Mouse (Mus musculus) heart, embryonic 12.5 days (tissue): ENCODE data around the gene Abat. TPM values are rescaled to one million over a fixed set of nuclear protein-coding genes. Genes with fewer than 3 reads are reported as not detected.
"Not testable (repeated sequence)": the region's sequence is repeated elsewhere in the genome, so short reads cannot be mapped to it uniquely, and the experiment has no call there.

ENCODE experiments used
- ATAC-seq: fragments of 200-750 bp; cut with Nextera tagmentation; 2 replicates; pipeline ENCODE4 v1.8.0; 2017; ENCODE audit warnings: moderate TSS enrichment, moderate library complexity; ENCODE audit not compliant: insufficient number of reproducible peaks, low FRiP score
- H3K27ac ChIP-seq: fragments of 300-500 bp; sonication (generic); 2 replicates; pipeline ENCODE4 v1.5.1; 2016; ENCODE audit warnings: mild to moderate bottlenecking, moderate library complexity; ENCODE audit not compliant: poor library complexity, severe bottlenecking
- H3K27me3 ChIP-seq: fragments of 300-500 bp; sonication (generic); replicated peaks from 2 replicates; pipeline ENCODE4 v1.6.1; 2016; ENCODE audit warnings: mild to moderate bottlenecking, moderate library complexity
- H3K36me3 ChIP-seq: fragments of 300-500 bp; sonication (generic); 2 replicates; pipeline ENCODE4 v1.6.1; 2016; ENCODE audit warnings: mild to moderate bottlenecking, moderate library complexity
- H3K4me1 ChIP-seq: fragments of 300-500 bp; sonication (generic); replicated peaks from 2 replicates; pipeline ENCODE4 v1.6.1; 2016; ENCODE audit warnings: mild to moderate bottlenecking
- H3K4me2 ChIP-seq: fragments of 300-500 bp; sonication (generic); 2 replicates; pipeline ENCODE4 v1.6.1; 2016; ENCODE audit warnings: mild to moderate bottlenecking, moderate library complexity
- H3K4me3 ChIP-seq: fragments of 300-500 bp; sonication (generic); 2 replicates; pipeline ENCODE4 v1.5.1; 2016; ENCODE audit warnings: mild to moderate bottlenecking
- H3K9ac ChIP-seq: fragments of 300-500 bp; sonication (generic); 2 replicates; pipeline ENCODE4 v1.6.1; 2016; ENCODE audit warnings: mild to moderate bottlenecking, moderate library complexity
- H3K9me3 ChIP-seq: fragments of 300-500 bp; sonication (generic); replicated peaks from 2 replicates; pipeline ENCODE4 v1.6.1; 2016; ENCODE audit warnings: mild to moderate bottlenecking, moderate library complexity
- WGBS: fragments of 180-500 bp; shearing (Covaris S2); methylation state at CpG from one replicate; pipeline ENCODE4 v1.1.7; 2016; 5-methylcytosine and 5-hydroxymethylcytosine counted together
- polyA plus RNA-seq: library from polyadenylated mRNA; unstranded; fragments of >200 nt; fragmentation: Nextera tagmentation; extraction: Ambion mirVana; gene quantifications from 2 replicates; pipeline ENCODE4 v1.2.1, GENCODE M21; 2016

Gene Abat
- polyA plus RNA-seq, 1 experiment from 2014 or later, result 50.7 TPM

- 84% methylated on average over 17 of the region's 17 CpGs for WGBS
- Histone ChIP-seq H3K4me1 (no peaks in the 10 kb centered on the region), H3K9ac (no peak overlapping the region), H3K36me3 (no peaks in the 10 kb centered on the region; the same call in 1 of the 2 replicates), H3K27ac (no peak overlapping the region), H3K4me2 (no peak overlapping the region), H3K27me3 (no peaks in the 10 kb centered on the region), H3K4me3 (no peak overlapping the region), H3K9me3 (peaks cover 17% of the 10 kb centered on the region)
- no peak for ATAC-seq
Measured at GRCm38 (mm10) chr16:8560079-8560478, 46.9 kb downstream of the Abat start.

DNA sequence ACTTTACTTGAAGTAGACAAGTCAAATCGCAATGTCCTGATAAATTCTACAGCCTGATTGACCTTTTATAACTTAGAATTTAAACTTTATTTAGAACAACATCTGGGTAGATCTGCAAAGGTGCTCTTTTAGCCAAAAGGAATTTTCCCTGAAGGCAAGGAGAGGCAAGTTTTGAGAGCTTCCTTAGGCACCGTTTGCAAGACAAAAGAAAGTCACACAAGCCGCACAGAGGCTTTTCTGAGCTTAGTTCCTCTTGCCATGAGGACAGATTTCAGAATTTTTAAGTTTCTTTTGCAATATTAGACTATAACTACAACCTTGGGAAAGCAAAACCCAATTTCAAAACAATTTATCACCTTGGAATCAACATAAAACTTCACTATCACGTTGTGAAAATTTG, 47.9 kb downstream of the Abat start:
- ATAC-seq, H3K36me3 ChIP-seq: not testable (repeated sequence)
- 45% methylated on average over 4 of the region's 4 CpGs for WGBS

DNA sequence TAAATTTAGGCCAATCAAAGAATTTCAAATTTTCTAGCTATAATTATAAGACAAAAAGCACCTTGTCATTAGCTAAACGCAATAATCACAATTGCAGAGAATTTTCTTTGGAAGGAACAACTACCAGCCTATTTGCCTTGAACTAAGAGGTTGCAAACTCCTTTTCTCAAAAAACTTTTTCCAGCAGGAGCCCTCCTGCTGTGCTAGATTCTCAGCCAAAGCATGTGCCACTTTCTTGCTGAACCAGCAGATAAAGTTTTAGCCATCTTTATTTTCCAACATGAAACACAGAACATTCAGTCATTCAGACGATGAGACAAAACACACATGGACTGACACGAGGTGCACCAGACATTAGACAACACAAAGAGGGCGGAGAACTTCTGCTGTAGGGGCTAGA, 48.6 kb downstream of the Abat start:
- not testable (repeated sequence) for H3K27me3 ChIP-seq, H3K9ac ChIP-seq, H3K36me3 ChIP-seq, H3K4me3 ChIP-seq, H3K4me1 ChIP-seq, H3K27ac ChIP-seq, H3K4me2 ChIP-seq, ATAC-seq
- WGBS, result 33% methylated on average over 4 of the region's 4 CpGs
- H3K9me3 ChIP-seq, result peaks cover 10% of the 10 kb centered on the region

More for the DNA sequence above, 47.9 kb downstream of the Abat start:
- H3K4me2 ChIP-seq, H3K4me1 ChIP-seq, H3K27ac ChIP-seq, H3K4me3 ChIP-seq, H3K27me3 ChIP-seq, H3K9ac ChIP-seq: not testable (repeated sequence)
- H3K9me3 ChIP-seq, result peaks cover 10% of the 10 kb centered on the region

DNA sequence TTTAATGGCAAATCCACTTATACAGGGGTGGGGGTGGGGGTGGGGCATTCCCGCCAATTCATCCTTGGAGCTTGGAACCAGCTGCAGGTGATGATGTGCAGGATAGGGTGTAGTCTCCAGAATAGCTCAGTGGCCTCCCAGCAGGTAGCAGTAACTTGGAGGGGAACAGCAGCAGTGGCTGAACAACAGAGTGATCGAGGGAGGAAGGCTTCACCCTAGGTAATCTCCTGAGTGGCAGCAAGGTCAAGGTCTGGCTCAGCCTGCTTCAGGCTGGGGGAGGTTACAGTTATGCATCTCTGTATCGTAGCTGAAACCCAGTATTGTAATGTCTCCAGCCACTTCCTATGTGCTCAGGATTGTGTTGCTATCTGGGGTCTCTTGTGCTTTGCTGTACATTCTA, 49.6 kb downstream of the Abat start:
- ATAC-seq, result not testable (repeated sequence)

DNA sequence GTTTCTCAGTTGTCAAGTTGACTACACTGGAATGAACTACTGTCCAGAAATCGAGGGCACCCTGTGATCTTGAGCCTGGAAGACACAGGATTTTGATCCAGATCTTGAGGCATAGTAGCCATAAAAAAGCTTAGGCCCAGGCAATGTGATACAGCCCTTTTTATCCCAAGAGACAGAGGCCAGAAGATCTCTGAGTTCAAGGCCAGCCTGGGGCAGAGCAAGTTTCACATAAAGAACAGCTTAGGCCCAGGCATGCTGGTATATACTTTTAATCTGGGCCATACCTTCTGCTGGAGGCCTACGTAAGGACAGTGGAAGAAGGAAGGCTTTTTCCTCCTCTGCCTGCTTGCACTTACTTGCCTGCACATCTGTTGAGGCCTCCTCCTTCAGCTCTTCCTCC, 51.6 kb downstream of the Abat start:
- no peak overlapping the region for H3K9ac ChIP-seq
- no peak overlapping the region for H3K4me2 ChIP-seq
- peaks cover 22% of the 10 kb centered on the region for H3K4me1 ChIP-seq
- WGBS, result 78% methylated on average over 2 of the region's 2 CpGs
- H3K4me3 ChIP-seq, result no peak overlapping the region
- ATAC-seq, result no peak
- H3K27me3 ChIP-seq, result no peaks in the 10 kb centered on the region
- H3K9me3 ChIP-seq, result peaks cover 5% of the 10 kb centered on the region
- H3K27ac ChIP-seq, result no peak overlapping the region
- no peaks in the 10 kb centered on the region for H3K36me3 ChIP-seq

More for the DNA sequence above, 49.6 kb downstream of the Abat start:
- H3K9ac ChIP-seq, H3K4me2 ChIP-seq, H3K27ac ChIP-seq, H3K27me3 ChIP-seq, H3K4me3 ChIP-seq, H3K4me1 ChIP-seq, H3K36me3 ChIP-seq: not testable (repeated sequence)
- H3K9me3 ChIP-seq, result peaks cover 10% of the 10 kb centered on the region
- 52% methylated on average over 3 of the region's 3 CpGs for WGBS

GRCm38 (mm10) chr16:8565539-8565938, 52.3 kb downstream of the Abat start:
- WGBS, result 83% methylated on average over 2 of the region's 2 CpGs
- Histone ChIP-seq H3K27ac (no peak overlapping the region), H3K4me3 (no peak overlapping the region), H3K4me1 (peaks cover 30% of the 10 kb centered on the region), H3K4me2 (no peak overlapping the region), H3K9ac (no peak overlapping the region), H3K36me3 (no peaks in the 10 kb centered on the region), H3K9me3 (no peaks in the 10 kb centered on the region), H3K27me3 (no peaks in the 10 kb centered on the region)
- ATAC-seq, result no peak

DNA sequence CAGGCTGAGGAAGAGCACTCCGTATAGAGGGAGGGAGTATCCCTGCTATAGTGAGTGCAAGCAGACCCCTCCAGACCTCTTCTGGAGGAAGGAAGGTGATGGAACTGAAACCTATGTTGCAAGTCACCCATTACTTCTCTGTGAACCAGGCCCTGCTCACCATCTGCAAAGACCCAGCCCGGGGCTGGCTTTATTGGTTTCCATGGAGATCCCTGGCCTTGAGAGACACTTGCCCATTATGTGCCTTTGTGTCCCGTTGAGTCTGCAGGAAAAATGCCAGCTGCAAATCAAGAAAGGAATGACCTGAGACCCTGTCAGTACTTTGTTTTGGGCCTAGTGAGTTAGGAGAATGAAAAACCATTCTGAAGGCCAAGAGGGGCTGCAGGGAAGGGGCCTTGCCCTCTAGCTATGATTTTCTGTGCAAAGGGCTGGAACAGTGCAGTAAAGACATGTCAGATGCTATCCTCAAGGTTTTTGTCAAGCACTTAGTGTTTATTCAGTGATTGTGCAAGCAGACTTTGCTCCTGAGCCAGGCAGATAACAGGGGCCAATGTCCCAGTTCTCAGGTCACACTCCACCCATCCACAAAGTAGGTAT, 53.0 kb downstream of the Abat start:
- no peak overlapping the region for H3K4me3 ChIP-seq
- H3K27ac ChIP-seq, result no peak overlapping the region
- no peaks in the 10 kb centered on the region for H3K27me3 ChIP-seq
- WGBS, result 50% methylated on average over 3 of the region's 3 CpGs
- peaks cover 32% of the 10 kb centered on the region for H3K4me1 ChIP-seq
- H3K36me3 ChIP-seq, result no peaks in the 10 kb centered on the region
- no peak overlapping the region for H3K9ac ChIP-seq
- H3K9me3 ChIP-seq, result no peaks in the 10 kb centered on the region
- ATAC-seq, result no peak
- H3K4me2 ChIP-seq, result no peak overlapping the region

DNA sequence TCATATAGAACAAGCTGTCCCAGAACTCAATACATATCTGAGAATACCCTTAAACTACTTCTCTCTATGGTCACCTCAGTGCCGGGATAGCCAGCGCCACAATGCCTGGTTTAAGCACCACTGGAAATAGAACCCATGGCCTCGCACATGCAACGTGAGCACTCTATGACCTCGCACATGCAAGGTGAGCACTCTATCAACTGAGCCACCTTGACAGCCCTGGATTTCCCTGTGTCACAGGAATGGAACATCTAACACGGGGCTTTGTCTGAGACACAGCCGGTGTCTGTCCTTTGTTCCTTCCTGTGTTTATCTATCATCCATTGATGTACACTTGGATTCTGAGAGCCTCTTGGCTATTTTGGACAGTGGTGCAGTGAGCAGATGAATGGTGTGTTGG, 55.7 kb downstream of the Abat start:
- Histone ChIP-seq H3K4me3 (no peak overlapping the region), H3K9ac (no peak overlapping the region), H3K36me3 (peaks cover 9% of the 10 kb centered on the region; the same call in 1 of the 2 replicates), H3K9me3 (no peaks in the 10 kb centered on the region), H3K4me2 (no peak overlapping the region), H3K27ac (no peak overlapping the region), H3K4me1 (peaks cover 38% of the 10 kb centered on the region), H3K27me3 (no peaks in the 10 kb centered on the region)
- WGBS, result 53% methylated on average over 7 of the region's 7 CpGs
- no peak for ATAC-seq

- Histone ChIP-seq H3K27me3 (no peaks in the 10 kb centered on the region), H3K9ac (no peak overlapping the region), H3K4me1 (peaks cover 38% of the 10 kb centered on the region), H3K9me3 (no peaks in the 10 kb centered on the region), H3K4me2 (no peak overlapping the region), H3K4me3 (no peak overlapping the region), H3K27ac (no peak overlapping the region), H3K36me3 (peaks cover 21% of the 10 kb centered on the region; the same call in 1 of the 2 replicates)
- ATAC-seq, result no peak
- 56% methylated on average over 12 of the region's 12 CpGs for WGBS
Measured at GRCm38 (mm10) chr16:8570336-8570735, 57.1 kb downstream of the Abat start.

DNA sequence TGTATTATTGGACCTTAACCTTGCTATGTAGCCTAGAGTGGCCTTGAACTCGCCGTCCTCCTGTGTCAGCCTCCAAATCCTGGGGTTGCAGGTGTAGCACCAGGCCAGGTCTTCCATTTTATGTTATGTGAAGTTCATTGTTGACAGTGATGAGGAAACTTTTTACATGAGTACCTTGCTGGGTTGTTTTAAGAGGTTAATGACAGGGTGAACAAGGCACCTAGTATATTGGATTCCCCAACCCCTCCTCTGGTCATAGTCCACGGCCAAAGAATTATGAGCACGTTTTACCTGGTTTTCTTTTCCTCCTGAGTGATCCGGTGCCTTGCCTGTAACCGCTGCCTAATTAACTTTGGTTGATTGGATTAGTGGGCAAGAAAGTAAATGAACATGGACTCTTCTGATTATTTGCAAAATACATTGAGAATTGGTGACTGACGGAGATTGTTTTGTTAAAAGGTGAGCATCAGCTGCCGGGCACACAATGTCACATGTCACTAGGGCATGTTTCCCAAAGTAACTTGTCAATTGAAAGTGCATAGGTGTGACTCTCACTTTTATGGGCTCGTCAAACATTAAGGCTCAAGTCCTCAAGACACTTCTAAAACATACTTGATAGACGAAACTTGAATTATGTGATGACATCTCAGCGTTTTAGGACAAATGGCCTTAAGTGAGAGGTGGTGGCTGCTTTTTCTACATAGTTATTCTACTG, 57.8 kb downstream of the Abat start:
- no peak overlapping the region for H3K4me3 ChIP-seq
- H3K27ac ChIP-seq, result no peak overlapping the region
- H3K4me2 ChIP-seq, result no peak overlapping the region
- H3K9ac ChIP-seq, result no peak overlapping the region
- 81% methylated on average over 11 of the region's 11 CpGs for WGBS
- H3K36me3 ChIP-seq, result peaks cover 21% of the 10 kb centered on the region; the same call in 1 of the 2 replicates
- no peaks in the 10 kb centered on the region for H3K27me3 ChIP-seq
- no peak for ATAC-seq
- H3K4me1 ChIP-seq, result peaks cover 32% of the 10 kb centered on the region
- no peaks in the 10 kb centered on the region for H3K9me3 ChIP-seq

DNA sequence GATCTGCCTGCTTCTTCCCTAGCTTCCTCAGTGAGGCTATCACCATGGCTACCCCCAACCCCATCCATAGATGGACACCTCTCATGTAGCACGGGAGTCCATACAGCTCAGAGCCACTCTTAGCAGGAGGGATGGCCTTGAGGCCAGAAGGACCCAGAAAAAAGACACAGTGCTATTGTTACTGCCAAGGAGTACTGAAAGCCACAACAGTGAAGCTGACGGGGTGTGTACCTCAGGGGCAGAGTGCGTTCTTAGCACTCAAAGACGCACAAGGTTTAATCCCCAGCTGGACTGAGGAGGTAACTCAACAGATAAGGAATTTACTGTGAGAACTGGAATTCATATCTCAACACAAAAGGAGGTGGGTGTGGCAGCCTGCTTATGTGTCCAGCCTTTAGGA, 59.8 kb downstream of the Abat start:
- Histone ChIP-seq H3K9ac (no peak overlapping the region), H3K36me3 (peaks cover 24% of the 10 kb centered on the region; the same call in 1 of the 2 replicates), H3K9me3 (no peaks in the 10 kb centered on the region), H3K27ac (no peak overlapping the region), H3K4me2 (no peak overlapping the region), H3K4me3 (no peak overlapping the region), H3K4me1 (peaks cover 28% of the 10 kb centered on the region), H3K27me3 (no peaks in the 10 kb centered on the region)
- ATAC-seq, result no peak
- WGBS, result 62% methylated on average over 4 of the region's 4 CpGs
